Mouse (Mus musculus): ENCODE results near the gene Amigo2.

Gene Amigo2

GRCm38 (mm10) chr15:97246911-97247790 lies at the start of gene Amigo2, which contains the start of gene Pced1b:
TSS of gene Amigo2 (minus strand) at chr15:97247287.
TSS of gene Pced1b (plus strand) at chr15:97247107.
- in situ Hi-C loops (cut with MboI; ENCODE audit: low pct_unique_long_range_greater_than_20kb in 1 of 2, low sequenced_read_pairs in 2 of 2, unreplicated experiment in 1 of 2): no loop called here

GRCm38 (mm10) chr15:97291291-97292050 lies 44.4 kb upstream of the Amigo2 start:
- in situ Hi-C loops (cut with MboI; ENCODE audit: low pct_unique_long_range_greater_than_20kb in 1 of 2, low sequenced_read_pairs in 2 of 2, unreplicated experiment in 1 of 2): no loop called here

GRCm38 (mm10) chr15:97290351-97290750 lies 43.3 kb upstream of the Amigo2 start:
- in situ Hi-C loops (cut with MboI; ENCODE audit: low pct_unique_long_range_greater_than_20kb in 1 of 2, low sequenced_read_pairs in 2 of 2, unreplicated experiment in 1 of 2): no loop called here

- in situ Hi-C loops (cut with MboI; ENCODE audit: low pct_unique_long_range_greater_than_20kb in 1 of 2, low sequenced_read_pairs in 2 of 2, unreplicated experiment in 1 of 2): no loop called here
Observed at GRCm38 (mm10) chr15:97289176-97289575, 42.1 kb upstream of the Amigo2 start.

- in situ Hi-C loops (cut with MboI; ENCODE audit: low pct_unique_long_range_greater_than_20kb in 1 of 2, low sequenced_read_pairs in 2 of 2, unreplicated experiment in 1 of 2): no loop called here
Observed at GRCm38 (mm10) chr15:97288690-97289089, 41.6 kb upstream of the Amigo2 start.

GRCm38 (mm10) chr15:97287436-97288143 lies 40.5 kb upstream of the Amigo2 start:
- in situ Hi-C loops (cut with MboI; ENCODE audit: low pct_unique_long_range_greater_than_20kb in 1 of 2, low sequenced_read_pairs in 2 of 2, unreplicated experiment in 1 of 2): no loop called here

- in situ Hi-C loops (cut with MboI; ENCODE audit: low pct_unique_long_range_greater_than_20kb in 1 of 2, low sequenced_read_pairs in 2 of 2, unreplicated experiment in 1 of 2): no loop called here
Observed at GRCm38 (mm10) chr15:97286731-97287130, 39.6 kb upstream of the Amigo2 start.

- in situ Hi-C loops (cut with MboI; ENCODE audit: low pct_unique_long_range_greater_than_20kb in 1 of 2, low sequenced_read_pairs in 2 of 2, unreplicated experiment in 1 of 2): no loop called here
Observed at GRCm38 (mm10) chr15:97285665-97286212, 38.7 kb upstream of the Amigo2 start.

GRCm38 (mm10) chr15:97284201-97284600 lies 37.1 kb upstream of the Amigo2 start:
- in situ Hi-C loops (cut with MboI; ENCODE audit: low pct_unique_long_range_greater_than_20kb in 1 of 2, low sequenced_read_pairs in 2 of 2, unreplicated experiment in 1 of 2): no loop called here

GRCm38 (mm10) chr15:97282572-97282881 lies 35.4 kb upstream of the Amigo2 start:
- in situ Hi-C loops (cut with MboI; ENCODE audit: low pct_unique_long_range_greater_than_20kb in 1 of 2, low sequenced_read_pairs in 2 of 2, unreplicated experiment in 1 of 2): no loop called here

- in situ Hi-C loops (cut with MboI; ENCODE audit: low pct_unique_long_range_greater_than_20kb in 1 of 2, low sequenced_read_pairs in 2 of 2, unreplicated experiment in 1 of 2): no loop called here
Observed at GRCm38 (mm10) chr15:97281712-97282571, 34.9 kb upstream of the Amigo2 start.

- in situ Hi-C loops (cut with MboI; ENCODE audit: low pct_unique_long_range_greater_than_20kb in 1 of 2, low sequenced_read_pairs in 2 of 2, unreplicated experiment in 1 of 2): no loop called here
Observed at GRCm38 (mm10) chr15:97280776-97281175, 33.7 kb upstream of the Amigo2 start.

GRCm38 (mm10) chr15:97280131-97280530 lies 33.0 kb upstream of the Amigo2 start:
- in situ Hi-C loops (cut with MboI; ENCODE audit: low pct_unique_long_range_greater_than_20kb in 1 of 2, low sequenced_read_pairs in 2 of 2, unreplicated experiment in 1 of 2): no loop called here

GRCm38 (mm10) chr15:97278340-97278948 lies 31.4 kb upstream of the Amigo2 start:
- in situ Hi-C loops (cut with MboI; ENCODE audit: low pct_unique_long_range_greater_than_20kb in 1 of 2, low sequenced_read_pairs in 2 of 2, unreplicated experiment in 1 of 2): no loop called here

GRCm38 (mm10) chr15:97277328-97277727 lies 30.2 kb upstream of the Amigo2 start:
- in situ Hi-C loops (cut with MboI; ENCODE audit: low pct_unique_long_range_greater_than_20kb in 1 of 2, low sequenced_read_pairs in 2 of 2, unreplicated experiment in 1 of 2): no loop called here

GRCm38 (mm10) chr15:97276660-97277153 lies 29.6 kb upstream of the Amigo2 start:
- in situ Hi-C loops (cut with MboI; ENCODE audit: low pct_unique_long_range_greater_than_20kb in 1 of 2, low sequenced_read_pairs in 2 of 2, unreplicated experiment in 1 of 2): no loop called here

- in situ Hi-C loops (cut with MboI; ENCODE audit: low pct_unique_long_range_greater_than_20kb in 1 of 2, low sequenced_read_pairs in 2 of 2, unreplicated experiment in 1 of 2): no loop called here
Observed at GRCm38 (mm10) chr15:97275626-97276395, 28.7 kb upstream of the Amigo2 start.

Data from mouse embryonic stem cell (cell line).